Mouse (Mus musculus): ENCODE measurements around the gene Primpol. TPM values are rescaled to one million over a fixed set of nuclear protein-coding genes. Genes with fewer than 3 reads are reported as not detected.

Gene Primpol
- 10.3 TPM for polyA plus RNA-seq (2014; fragmentation: Illumina TruSeq; extraction: RNeasy Lipid Tissue Mini Kit (QIAGEN cat#74804); ENCODE audit: low read depth, low replicate concordance)

GRCm38 (mm10) chr8:46616879-46617689 lies at the start of gene Primpol, which contains the start of gene Casp3:
TSS of gene Primpol (minus strand) at chr8:46617212.
TSS of gene Casp3 (plus strand) at chr8:46617291.

GRCm38 (mm10) chr8:46551615-46552440 lies 65.2 kb downstream of the Primpol start, which contains the start of gene Cenpu:
TSS of gene Cenpu (plus strand) at chr8:46552028.

Other genes with a start within 250 kb of the Primpol start
- gene Acsl1, start 146.2 kb downstream of the Primpol start, polyA plus RNA-seq (2014; fragmentation: Illumina TruSeq; extraction: RNeasy Lipid Tissue Mini Kit (QIAGEN cat#74804); ENCODE audit: low read depth, low replicate concordance) = 320 TPM
- 2.8 TPM for gene Cenpu, start 65.2 kb downstream of the Primpol start, polyA plus RNA-seq (2014; fragmentation: Illumina TruSeq; extraction: RNeasy Lipid Tissue Mini Kit (QIAGEN cat#74804); ENCODE audit: low read depth, low replicate concordance)
- gene Casp3, start 79 bp upstream of the Primpol start, polyA plus RNA-seq (2014; fragmentation: Illumina TruSeq; extraction: RNeasy Lipid Tissue Mini Kit (QIAGEN cat#74804); ENCODE audit: low read depth, low replicate concordance) = 21.7 TPM
- gene Irf2, start 122.5 kb upstream of the Primpol start, polyA plus RNA-seq (2014; fragmentation: Illumina TruSeq; extraction: RNeasy Lipid Tissue Mini Kit (QIAGEN cat#74804); ENCODE audit: low read depth, low replicate concordance) = 25.4 TPM